In genomic region chr7:129469496-129469895, GRCm38 (mm10) we compare ENCODE assay signal across 8 mouse cellular contexts.
A peak's percentile ranks its signal among the peaks of the same experiment; 100 is the strongest.
DNase-seq lines count a peak whose midpoint lies in the region; ATAC-seq and TF ChIP-seq lines count a peak whose summit lies in the region.

No protein-coding gene starts in this region.

- H3K9ac ChIP-seq in midbrain, embryonic 11.5 days (ENCODE audit: low read length) = no peak overlapping the region
- H3K9ac ChIP-seq in midbrain, embryonic 15.5 days = no peak overlapping the region
- H3K9ac ChIP-seq in liver, postnatal 0 days (replicated peaks) = no peak overlapping the region
- no peak overlapping the region for H3K9ac ChIP-seq in forebrain, embryonic 12.5 days

- H3K9me3 ChIP-seq in midbrain, embryonic 11.5 days (ENCODE audit: control insufficient read depth, low read length) = no peaks in the 10 kb centered on the region
- no peaks in the 10 kb centered on the region for H3K9me3 ChIP-seq in midbrain, embryonic 15.5 days
- no peaks in the 10 kb centered on the region for H3K9me3 ChIP-seq in liver, postnatal 0 days (ENCODE audit: low read length)
- no peaks in the 10 kb centered on the region for H3K9me3 ChIP-seq in forebrain, embryonic 12.5 days

- WGBS in midbrain, embryonic 11.5 days = 17% methylated on average over 3 of the region's 3 CpGs
- WGBS in midbrain, embryonic 15.5 days = 14% methylated on average over 3 of the region's 3 CpGs
- 3% methylated on average over 3 of the region's 3 CpGs for WGBS in liver, postnatal 0 days (ENCODE audit: insufficient replicate concordance)
- WGBS in forebrain, embryonic 12.5 days = 17% methylated on average over 3 of the region's 3 CpGs

- peak; percentile 91 for DNase-seq in midbrain, embryonic 11.5 days (ENCODE audit: low spot score, missing footprints)
- peak; percentile 81 for DNase-seq in adrenal gland, postnatal 10 days
- peak; percentile 78 for DNase-seq in heart, postnatal 4 days
- DNase-seq in liver, postnatal 0 days = peak; percentile 51
- peak; percentile 26 for DNase-seq in urinary bladder, adult 2 months (ENCODE audit: low spot score)

- H3K27ac ChIP-seq in midbrain, embryonic 11.5 days (ENCODE audit: low read depth, low read length) = no peak overlapping the region
- no peak overlapping the region for H3K27ac ChIP-seq in midbrain, embryonic 15.5 days
- no peak overlapping the region for H3K27ac ChIP-seq in liver, postnatal 0 days (ENCODE audit: low read depth)
- no peak overlapping the region for H3K27ac ChIP-seq in forebrain, embryonic 12.5 days

- H3K4me3 ChIP-seq in midbrain, embryonic 11.5 days (ENCODE audit: low read depth, low read length) = no peak overlapping the region
- no peak overlapping the region for H3K4me3 ChIP-seq in midbrain, embryonic 15.5 days
- no peak overlapping the region for H3K4me3 ChIP-seq in liver, postnatal 0 days (ENCODE audit: low read depth, low read length)
- no peak overlapping the region for H3K4me3 ChIP-seq in forebrain, embryonic 12.5 days (replicated peaks)

- H3K4me1 ChIP-seq in midbrain, embryonic 11.5 days (ENCODE audit: control insufficient read depth, insufficient read depth, low read length) = no peaks in the 10 kb centered on the region
- H3K4me1 ChIP-seq in midbrain, embryonic 15.5 days = no peaks in the 10 kb centered on the region
- no peaks in the 10 kb centered on the region for H3K4me1 ChIP-seq in liver, postnatal 0 days (ENCODE audit: insufficient read depth)
- H3K4me1 ChIP-seq in forebrain, embryonic 12.5 days = no peaks in the 10 kb centered on the region

- no peak overlapping the region for H3K4me2 ChIP-seq in midbrain, embryonic 11.5 days
- H3K4me2 ChIP-seq in midbrain, embryonic 15.5 days = no peak overlapping the region
- no peak overlapping the region for H3K4me2 ChIP-seq in liver, postnatal 0 days (ENCODE audit: low read depth, low read length)
- H3K4me2 ChIP-seq in forebrain, embryonic 12.5 days = no peak overlapping the region

- H3K36me3 ChIP-seq in midbrain, embryonic 11.5 days (ENCODE audit: control insufficient read depth, insufficient read depth, low read length) = no peaks in the 10 kb centered on the region
- no peaks in the 10 kb centered on the region for H3K36me3 ChIP-seq in midbrain, embryonic 15.5 days (replicated peaks)
- no peaks in the 10 kb centered on the region for H3K36me3 ChIP-seq in liver, postnatal 0 days (replicated peaks; ENCODE audit: insufficient read depth, low read length)
- no peaks in the 10 kb centered on the region for H3K36me3 ChIP-seq in forebrain, embryonic 12.5 days (replicated peaks)

- H3K27me3 ChIP-seq in midbrain, embryonic 11.5 days (ENCODE audit: control insufficient read depth, insufficient read depth, low read length) = no peaks in the 10 kb centered on the region
- H3K27me3 ChIP-seq in midbrain, embryonic 15.5 days (replicated peaks) = no peaks in the 10 kb centered on the region
- H3K27me3 ChIP-seq in liver, postnatal 0 days (ENCODE audit: insufficient read depth, low read length) = no peaks in the 10 kb centered on the region
- H3K27me3 ChIP-seq in forebrain, embryonic 12.5 days = no peaks in the 10 kb centered on the region

- TF ChIP-seq CTCF in liver, postnatal 0 days (IDR thresholded peaks at IDR 0.05; ENCODE audit: low read depth) = no peak

- ATAC-seq in midbrain, embryonic 11.5 days (ENCODE audit: low FRiP score) = no peak
- no peak for ATAC-seq in midbrain, embryonic 15.5 days (replicated peaks)
- no peak for ATAC-seq in liver, postnatal 0 days
- ATAC-seq in forebrain, embryonic 12.5 days (ENCODE audit: low FRiP score) = no peak
- ATAC-seq in activated CD4-positive, CD25-positive, alpha-beta regulatory T cell, adult 4 months = no peak

- TF ChIP-seq EP300 in liver, postnatal 0 days (IDR thresholded peaks at IDR 0.05; ENCODE audit: low read depth) = no peak

Comparison
In these comparisons a context has a peak if more than half of its experiments do, and no peak if none do; other contexts are left out.
1. DNase-seq: peak in every context shown above with its lines; median percentile 91 in midbrain, embryonic 11.5 days; 81 in adrenal gland, postnatal 10 days; 78 in heart, postnatal 4 days; 51 in liver, postnatal 0 days; 26 in urinary bladder, adult 2 months.